Mouse (Mus musculus): ENCODE results near the gene Bche. TPM values are rescaled to one million over a fixed set of nuclear protein-coding genes. Genes with fewer than 3 reads are reported as not detected.
A peak's percentile ranks its signal among the peaks of the same experiment; 100 is the strongest.

Gene Bche
- polyA plus RNA-seq, 1 experiment from 2014 or later = 8.0 TPM

DNA sequence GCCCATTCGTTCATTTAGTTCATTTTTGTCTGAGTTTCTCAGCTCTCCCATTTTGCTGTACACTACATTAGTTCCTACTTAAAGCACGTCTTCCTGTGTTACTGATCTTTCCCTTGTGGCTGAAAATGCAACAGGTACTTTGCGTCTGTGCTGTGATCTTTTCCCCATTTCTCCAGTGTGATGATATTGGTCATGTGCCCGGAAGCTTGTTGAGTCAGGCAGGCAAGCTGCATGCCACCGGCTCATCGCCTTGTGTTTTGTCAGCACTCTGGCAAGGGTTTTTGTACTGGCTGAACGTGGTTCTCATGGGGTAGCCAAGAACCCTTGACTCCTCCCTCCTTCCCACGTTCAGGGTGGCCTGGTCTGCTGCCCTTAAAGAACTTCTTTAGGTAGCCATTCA, 1.7 kb upstream of the Bche start:
- H3K9ac ChIP-seq = no peak overlapping the region
- DNase-seq (no peak), ATAC-seq (ENCODE audit: insufficient read depth) (no peak)
- H3K4me3 ChIP-seq (ENCODE audit: low read depth, low read length) = no peak overlapping the region
- H3K27ac ChIP-seq (ENCODE audit: low read depth) = no peak overlapping the region
- H3K36me3 ChIP-seq (ENCODE audit: insufficient read depth) = no peaks in the 10 kb centered on the region
- H3K27me3 ChIP-seq (ENCODE audit: insufficient read depth, low read length) = no peaks in the 10 kb centered on the region
- no peak overlapping the region for H3K4me2 ChIP-seq
- WGBS = 71% methylated on average over 8 of the region's 8 CpGs
- H3K4me1 ChIP-seq (ENCODE audit: insufficient read depth) = no peaks in the 10 kb centered on the region
- no peaks in the 10 kb centered on the region for H3K9me3 ChIP-seq (ENCODE audit: low read depth, low read length)
- TF ChIP-seq CTCF (IDR thresholded peaks at IDR 0.05; ENCODE audit: low read depth) = no peak

DNA sequence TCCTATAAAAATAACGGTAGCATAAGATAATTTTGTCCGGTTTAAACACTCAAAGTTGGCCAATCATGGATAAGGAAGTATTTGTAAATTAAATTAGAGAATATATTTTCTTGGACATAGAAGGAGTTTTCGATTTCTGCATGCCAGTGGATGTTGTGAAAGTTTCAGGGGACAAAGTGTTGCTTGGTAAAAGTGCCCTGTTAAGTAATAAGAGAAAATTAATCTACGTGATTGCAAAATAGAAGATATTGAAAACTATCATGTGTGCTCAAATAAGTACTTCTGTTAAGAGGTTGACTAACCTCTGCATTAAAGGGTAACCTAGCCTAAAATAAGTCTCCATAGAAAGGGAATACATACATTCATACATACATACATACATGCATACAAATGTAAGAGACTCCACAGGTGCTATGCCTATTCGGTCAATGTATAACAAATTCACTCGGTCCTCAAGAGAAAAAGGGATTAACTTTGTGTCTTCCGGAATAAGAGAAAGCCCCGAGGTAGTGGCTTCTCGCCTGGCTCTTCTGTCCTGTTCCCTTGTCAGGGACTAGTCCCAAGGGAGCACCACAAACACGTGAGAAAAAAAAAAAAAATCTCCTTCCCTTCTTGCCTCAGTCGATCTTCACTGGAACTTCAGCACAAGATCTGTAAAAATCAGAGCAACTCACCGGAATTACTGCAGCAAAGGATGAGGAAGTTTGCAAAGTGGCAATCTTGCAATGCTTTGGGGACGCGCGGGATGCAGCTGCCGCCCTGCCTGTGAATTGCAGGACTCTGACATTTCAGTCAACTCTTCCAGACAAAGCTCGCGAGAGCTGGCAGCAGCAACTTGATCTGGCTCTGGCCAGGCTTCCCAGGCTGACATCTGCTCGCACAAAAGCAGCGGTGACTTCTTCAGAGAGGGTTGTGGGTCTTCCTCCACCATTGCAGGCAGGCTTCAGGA, 480 bp downstream of the Bche start:
- 19% methylated on average over 20 of the region's 20 CpGs for WGBS
- peak overlapping the region; percentile 36 for H3K4me3 ChIP-seq (ENCODE audit: low read depth, low read length)
- no peak for TF ChIP-seq CTCF (IDR thresholded peaks at IDR 0.05; ENCODE audit: low read depth)
- H3K27me3 ChIP-seq (ENCODE audit: insufficient read depth, low read length) = no peaks in the 10 kb centered on the region
- no peaks in the 10 kb centered on the region for H3K36me3 ChIP-seq (ENCODE audit: insufficient read depth)
- peak; percentile 92 for DNase-seq
- no peaks in the 10 kb centered on the region for H3K4me1 ChIP-seq (ENCODE audit: insufficient read depth)
- H3K4me2 ChIP-seq = peak overlapping the region; percentile 61
- H3K9me3 ChIP-seq (ENCODE audit: low read depth, low read length) = no peaks in the 10 kb centered on the region
- ATAC-seq (ENCODE audit: insufficient read depth) = peak; percentile 98
- H3K9ac ChIP-seq = peak overlapping the region; percentile 50
- peak overlapping the region; percentile 58; the same call in 1 of the 2 replicates for H3K27ac ChIP-seq (ENCODE audit: low read depth)

- TF ChIP-seq CTCF (IDR thresholded peaks at IDR 0.05; ENCODE audit: low read depth) = no peak
- Histone ChIP-seq H3K4me1 (ENCODE audit: insufficient read depth) (no peaks in the 10 kb centered on the region), H3K4me2 (no peak overlapping the region), H3K36me3 (ENCODE audit: insufficient read depth) (no peaks in the 10 kb centered on the region), H3K9me3 (ENCODE audit: low read depth, low read length) (no peaks in the 10 kb centered on the region), H3K9ac (no peak overlapping the region), H3K27me3 (ENCODE audit: insufficient read depth, low read length) (no peaks in the 10 kb centered on the region), H3K4me3 (ENCODE audit: low read depth, low read length) (no peak overlapping the region), H3K27ac (ENCODE audit: low read depth) (no peak overlapping the region)
- no peak for ATAC-seq (ENCODE audit: insufficient read depth)
- WGBS = 38% methylated on average over 1 of the region's 1 CpGs
- no peak for DNase-seq
Observed at GRCm38 (mm10) chr3:73706544-73706943, 1.7 kb downstream of the Bche start.

- Histone ChIP-seq H3K4me2 (no peak overlapping the region), H3K36me3 (ENCODE audit: insufficient read depth) (no peaks in the 10 kb centered on the region), H3K4me1 (ENCODE audit: insufficient read depth) (no peaks in the 10 kb centered on the region), H3K9me3 (ENCODE audit: low read depth, low read length) (no peaks in the 10 kb centered on the region), H3K27ac (ENCODE audit: low read depth) (no peak overlapping the region), H3K9ac (no peak overlapping the region), H3K4me3 (ENCODE audit: low read depth, low read length) (no peak overlapping the region), H3K27me3 (ENCODE audit: insufficient read depth, low read length) (no peaks in the 10 kb centered on the region)
- no peak for DNase-seq
- WGBS = 57% methylated on average over 1 of the region's 1 CpGs
- no peak for TF ChIP-seq CTCF (IDR thresholded peaks at IDR 0.05; ENCODE audit: low read depth)
- no peak for ATAC-seq (ENCODE audit: insufficient read depth)
Observed at GRCm38 (mm10) chr3:73698889-73699288, 9.3 kb downstream of the Bche start.

DNA sequence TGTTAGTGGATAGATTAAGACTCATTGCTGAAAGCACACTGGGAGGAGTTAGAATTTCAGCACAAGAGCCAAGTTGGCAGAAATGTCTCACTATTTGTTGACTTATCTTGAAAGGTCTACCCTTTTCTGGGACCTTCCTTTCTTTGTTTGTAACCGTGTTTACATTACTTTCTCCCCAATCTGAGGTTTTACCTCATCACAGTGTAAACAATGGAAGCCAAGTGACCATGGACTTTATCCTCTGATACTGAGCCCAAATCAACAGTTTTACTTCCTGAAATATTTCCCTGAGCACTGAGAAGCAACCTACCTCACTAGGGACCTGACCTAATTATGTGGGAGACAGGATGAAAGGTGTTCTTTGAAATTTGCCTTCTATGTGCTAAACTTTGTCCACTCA, 34.9 kb downstream of the Bche start:
- WGBS = 22% methylated on average over 1 of the region's 1 CpGs
- H3K4me1 ChIP-seq (ENCODE audit: insufficient read depth) = peaks cover 3% of the 10 kb centered on the region; the same call in 1 of the 2 replicates
- no peak overlapping the region for H3K4me2 ChIP-seq
- no peaks in the 10 kb centered on the region for H3K27me3 ChIP-seq (ENCODE audit: insufficient read depth, low read length)
- no peak overlapping the region for H3K4me3 ChIP-seq (ENCODE audit: low read depth, low read length)
- DNase-seq = peak; percentile 28
- peak; percentile 41 for ATAC-seq (ENCODE audit: insufficient read depth)
- no peak overlapping the region for H3K27ac ChIP-seq (ENCODE audit: low read depth)
- H3K36me3 ChIP-seq (ENCODE audit: insufficient read depth) = no peaks in the 10 kb centered on the region
- TF ChIP-seq CTCF (IDR thresholded peaks at IDR 0.05; ENCODE audit: low read depth) = no peak
- no peaks in the 10 kb centered on the region for H3K9me3 ChIP-seq (ENCODE audit: low read depth, low read length)
- H3K9ac ChIP-seq = no peak overlapping the region

GRCm38 (mm10) chr3:73668172-73668571, 40.0 kb downstream of the Bche start:
- Histone ChIP-seq H3K27ac (ENCODE audit: low read depth) (peak overlapping the region; percentile 72), H3K27me3 (ENCODE audit: insufficient read depth, low read length) (no peaks in the 10 kb centered on the region), H3K9ac (no peak overlapping the region), H3K4me1 (ENCODE audit: insufficient read depth) (peaks cover 3% of the 10 kb centered on the region; the same call in 1 of the 2 replicates), H3K9me3 (ENCODE audit: low read depth, low read length) (no peaks in the 10 kb centered on the region), H3K4me3 (ENCODE audit: low read depth, low read length) (no peak overlapping the region), H3K36me3 (ENCODE audit: insufficient read depth) (no peaks in the 10 kb centered on the region), H3K4me2 (no peak overlapping the region)
- DNase-seq (peak; percentile 61), ATAC-seq (ENCODE audit: insufficient read depth) (peak; percentile 62)
- 40% methylated on average over 5 of the region's 5 CpGs for WGBS
- TF ChIP-seq CTCF (IDR thresholded peaks at IDR 0.05; ENCODE audit: low read depth) = no peak
